Mouse (Mus musculus) neural tube, embryonic 15.5 days (tissue): ENCODE results near the gene Glis2. TPM values are rescaled to one million over a fixed set of nuclear protein-coding genes. Genes with fewer than 3 reads are reported as not detected.

Experiments used
- ATAC-seq: fragments of 200-750 bp; cut with Nextera tagmentation; 2 replicates; pipeline ENCODE4 v1.8.0; 2017; ENCODE audit warnings: mild to moderate bottlenecking, moderate TSS enrichment, moderate library complexity; ENCODE audit not compliant: low FRiP score
- H3K27ac ChIP-seq: fragments of 300-500 bp; sonication (generic); replicated peaks from 2 replicates; pipeline ENCODE4 v1.5.1; 2015; ENCODE audit warnings: mild to moderate bottlenecking, inconsistent platforms
- H3K27me3 ChIP-seq: fragments of 300-500 bp; sonication (generic); replicated peaks from 2 replicates; pipeline ENCODE4 v1.6.1; 2015; ENCODE audit warnings: inconsistent platforms
- H3K36me3 ChIP-seq: fragments of 300-500 bp; sonication (generic); 2 replicates; pipeline ENCODE4 v1.6.1; 2015; ENCODE audit warnings: inconsistent platforms
- H3K4me1 ChIP-seq: fragments of 300-500 bp; sonication (generic); 2 replicates; pipeline ENCODE4 v1.6.1; 2015; ENCODE audit warnings: inconsistent platforms
- H3K4me2 ChIP-seq: fragments of 300-500 bp; sonication (generic); 2 replicates; pipeline ENCODE4 v1.6.1; 2015; ENCODE audit warnings: inconsistent platforms, mild to moderate bottlenecking, moderate library complexity
- H3K4me3 ChIP-seq: fragments of 300-500 bp; sonication (generic); replicated peaks from 2 replicates; pipeline ENCODE4 v1.5.1; 2015; ENCODE audit warnings: mild to moderate bottlenecking, inconsistent platforms
- H3K9ac ChIP-seq: fragments of 300-500 bp; sonication (generic); replicated peaks from 2 replicates; pipeline ENCODE4 v1.6.1; 2015; ENCODE audit warnings: mild to moderate bottlenecking, inconsistent platforms
- H3K9me3 ChIP-seq: fragments of 300-500 bp; sonication (generic); replicated peaks from 2 replicates; pipeline ENCODE4 v1.6.1; 2016; ENCODE audit warnings: inconsistent platforms
- WGBS: fragments of 180-500 bp; shearing (Covaris S2); methylation state at CpG from one replicate; pipeline ENCODE4 v1.1.7; 2015; ENCODE audit warnings: mixed read lengths; 5-methylcytosine and 5-hydroxymethylcytosine counted together
- polyA plus RNA-seq: library from polyadenylated mRNA; unstranded; fragments of >200 nt; fragmentation: Nextera tagmentation; extraction: Ambion mirVana; gene quantifications from 2 replicates; pipeline ENCODE4 v1.2.1, GENCODE M21; 2015

The Glis2 gene
- polyA plus RNA-seq, 1 experiment from 2014 or later = 18.7 TPM

- 67% methylated on average over 4 of the region's 4 CpGs for WGBS
- peaks cover 55% of the 10 kb centered on the region for H3K36me3 ChIP-seq
- ATAC-seq = no peak
- H3K9me3 ChIP-seq = no peaks in the 10 kb centered on the region
- no peak overlapping the region for H3K4me3 ChIP-seq
- no peak overlapping the region for H3K4me2 ChIP-seq
- no peak overlapping the region for H3K9ac ChIP-seq
- H3K4me1 ChIP-seq = peaks cover 15% of the 10 kb centered on the region; the same call in 1 of the 2 replicates
- no peaks in the 10 kb centered on the region for H3K27me3 ChIP-seq
- no peak overlapping the region for H3K27ac ChIP-seq
These were observed 58.3 kb downstream of the Glis2 start for GRCm38 (mm10) chr16:4652707-4653416.

DNA sequence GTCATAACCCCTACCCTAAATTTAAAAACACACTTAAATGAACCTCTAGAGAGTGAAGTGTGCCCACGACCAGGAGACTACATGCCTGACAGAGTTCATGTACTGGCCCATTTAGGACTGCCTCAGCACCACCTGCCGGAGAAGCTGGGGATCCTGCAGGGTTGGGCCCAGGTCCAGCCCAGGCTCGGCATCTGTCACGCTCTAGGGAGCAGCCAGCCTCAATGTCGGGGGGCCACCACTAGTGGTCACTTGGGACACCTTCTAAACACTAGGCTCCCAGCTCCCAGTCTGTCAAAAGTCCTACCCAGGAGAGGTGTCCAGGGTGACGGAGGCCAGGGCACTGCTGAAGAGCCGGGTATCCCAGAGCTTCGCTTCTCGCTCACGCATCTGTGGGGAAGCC lies 60.2 kb downstream of the Glis2 start:
- no peak for ATAC-seq

GRCm38 (mm10) chr16:4655251-4655734 lies 60.8 kb downstream of the Glis2 start:
- no peak overlapping the region for H3K4me3 ChIP-seq
- peaks cover 34% of the 10 kb centered on the region for H3K36me3 ChIP-seq
- no peak overlapping the region for H3K4me2 ChIP-seq
- H3K9ac ChIP-seq = no peak overlapping the region
- no peaks in the 10 kb centered on the region for H3K27me3 ChIP-seq
- H3K9me3 ChIP-seq = no peaks in the 10 kb centered on the region
- ATAC-seq = no peak
- no peak overlapping the region for H3K27ac ChIP-seq
- 89% methylated on average over 4 of the region's 4 CpGs for WGBS
- H3K4me1 ChIP-seq = peaks cover 20% of the 10 kb centered on the region; the same call in 1 of the 2 replicates

More for the DNA sequence above, 60.2 kb downstream of the Glis2 start:
- Histone ChIP-seq H3K36me3 (peaks cover 40% of the 10 kb centered on the region), H3K27ac (no peak overlapping the region), H3K4me1 (peaks cover 20% of the 10 kb centered on the region; the same call in 1 of the 2 replicates), H3K4me2 (no peak overlapping the region), H3K9me3 (no peaks in the 10 kb centered on the region), H3K9ac (no peak overlapping the region), H3K4me3 (no peak overlapping the region), H3K27me3 (no peaks in the 10 kb centered on the region)
- WGBS = 85% methylated on average over 10 of the region's 10 CpGs

- Histone ChIP-seq H3K9me3 (no peaks in the 10 kb centered on the region), H3K4me3 (no peak overlapping the region), H3K9ac (no peak overlapping the region), H3K4me1 (peaks cover 20% of the 10 kb centered on the region; the same call in 1 of the 2 replicates), H3K4me2 (no peak overlapping the region), H3K27ac (no peak overlapping the region), H3K36me3 (peaks cover 36% of the 10 kb centered on the region), H3K27me3 (no peaks in the 10 kb centered on the region)
- no peak for ATAC-seq
- WGBS = 62% methylated on average over 11 of the region's 11 CpGs
These were observed 61.5 kb downstream of the Glis2 start for GRCm38 (mm10) chr16:4655764-4656570.

GRCm38 (mm10) chr16:4656571-4657081 lies 62.1 kb downstream of the Glis2 start:
- no peak overlapping the region for H3K27ac ChIP-seq
- ATAC-seq = no peak
- H3K4me2 ChIP-seq = no peak overlapping the region
- WGBS = 79% methylated on average over 9 of the region's 9 CpGs
- no peaks in the 10 kb centered on the region for H3K9me3 ChIP-seq
- peaks cover 40% of the 10 kb centered on the region for H3K36me3 ChIP-seq
- no peak overlapping the region for H3K9ac ChIP-seq
- no peak overlapping the region for H3K4me3 ChIP-seq
- H3K27me3 ChIP-seq = no peaks in the 10 kb centered on the region
- peaks cover 20% of the 10 kb centered on the region; the same call in 1 of the 2 replicates for H3K4me1 ChIP-seq

- H3K4me2 ChIP-seq = no peak overlapping the region
- 35% methylated on average over 11 of the region's 11 CpGs for WGBS
- no peaks in the 10 kb centered on the region for H3K27me3 ChIP-seq
- H3K9me3 ChIP-seq = no peaks in the 10 kb centered on the region
- peak overlapping the region; percentile 45 for H3K27ac ChIP-seq
- H3K36me3 ChIP-seq = peaks cover 35% of the 10 kb centered on the region
- no peak for ATAC-seq
- H3K4me3 ChIP-seq = no peak overlapping the region
- no peak overlapping the region for H3K9ac ChIP-seq
- H3K4me1 ChIP-seq = peaks cover 16% of the 10 kb centered on the region; the same call in 1 of the 2 replicates
These were observed 64.3 kb downstream of the Glis2 start for GRCm38 (mm10) chr16:4658781-4659245.

DNA sequence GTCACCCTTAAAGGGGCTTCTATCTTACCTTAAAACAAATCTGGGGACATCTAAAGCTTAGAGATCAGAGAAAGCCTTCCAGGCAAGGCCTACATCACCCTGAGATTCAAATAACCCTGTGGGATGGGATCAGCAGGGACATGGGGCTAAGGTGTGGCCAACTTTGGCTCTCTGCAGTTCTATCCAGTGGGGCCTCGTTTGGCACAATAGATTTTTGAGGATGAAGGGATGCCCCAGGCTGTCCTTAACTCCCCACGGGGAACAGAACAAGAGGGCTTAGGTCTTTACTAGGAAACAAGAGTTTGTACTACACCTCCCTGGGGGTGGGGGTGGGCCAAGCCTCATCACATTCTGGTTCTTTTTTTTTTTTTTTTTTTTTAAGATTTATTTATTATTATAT lies 64.8 kb downstream of the Glis2 start:
- Histone ChIP-seq H3K27ac (no peak overlapping the region), H3K9ac (no peak overlapping the region), H3K4me3 (no peak overlapping the region), H3K4me2 (no peak overlapping the region), H3K4me1 (peaks cover 16% of the 10 kb centered on the region; the same call in 1 of the 2 replicates), H3K27me3 (no peaks in the 10 kb centered on the region), H3K36me3 (peaks cover 30% of the 10 kb centered on the region), H3K9me3 (no peaks in the 10 kb centered on the region)
- WGBS = 47% methylated on average over 2 of the region's 2 CpGs
- no peak for ATAC-seq

- Histone ChIP-seq H3K4me1 (peaks cover 8% of the 10 kb centered on the region; the same call in 1 of the 2 replicates), H3K9ac (no peak overlapping the region), H3K36me3 (peaks cover 33% of the 10 kb centered on the region), H3K9me3 (no peaks in the 10 kb centered on the region), H3K4me2 (no peak overlapping the region), H3K4me3 (no peak overlapping the region), H3K27me3 (no peaks in the 10 kb centered on the region), H3K27ac (no peak overlapping the region)
- 80% methylated on average over 2 of the region's 2 CpGs for WGBS
- no peak for ATAC-seq
These were observed 67.1 kb downstream of the Glis2 start for GRCm38 (mm10) chr16:4661605-4662004.

DNA sequence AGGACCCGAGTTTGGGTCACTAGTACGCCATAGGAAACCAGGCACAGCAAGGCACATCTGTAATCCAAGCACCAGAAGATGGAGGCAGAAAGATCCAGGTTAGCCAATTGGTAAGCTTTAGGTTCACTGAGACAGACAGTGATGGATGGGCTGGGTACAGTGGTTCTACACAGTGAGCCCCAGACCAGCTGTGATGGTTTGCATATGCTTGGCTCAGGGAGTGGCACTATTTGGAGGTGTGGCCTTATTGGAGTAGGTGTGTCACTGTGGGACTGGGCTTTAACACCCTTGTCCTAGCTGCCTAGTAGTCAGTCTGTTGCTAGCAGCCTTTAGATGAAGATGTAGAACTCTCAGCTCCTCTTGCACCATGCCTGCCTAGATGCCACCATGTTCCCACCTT lies 69.3 kb downstream of the Glis2 start:
- Histone ChIP-seq H3K27me3 (no peaks in the 10 kb centered on the region), H3K27ac (no peak overlapping the region), H3K36me3 (peaks cover 50% of the 10 kb centered on the region), H3K9ac (no peak overlapping the region), H3K9me3 (no peaks in the 10 kb centered on the region), H3K4me3 (no peak overlapping the region), H3K4me2 (no peak overlapping the region), H3K4me1 (0 out of 2 replicates have a peak, but pooled peaks cover 4% of the 10 kb centered on the region)
- WGBS = 87% methylated on average over 2 of the region's 2 CpGs
- ATAC-seq = no peak

GRCm38 (mm10) chr16:4665726-4666125 lies 71.2 kb downstream of the Glis2 start:
- no peaks in the 10 kb centered on the region for H3K4me1 ChIP-seq

DNA sequence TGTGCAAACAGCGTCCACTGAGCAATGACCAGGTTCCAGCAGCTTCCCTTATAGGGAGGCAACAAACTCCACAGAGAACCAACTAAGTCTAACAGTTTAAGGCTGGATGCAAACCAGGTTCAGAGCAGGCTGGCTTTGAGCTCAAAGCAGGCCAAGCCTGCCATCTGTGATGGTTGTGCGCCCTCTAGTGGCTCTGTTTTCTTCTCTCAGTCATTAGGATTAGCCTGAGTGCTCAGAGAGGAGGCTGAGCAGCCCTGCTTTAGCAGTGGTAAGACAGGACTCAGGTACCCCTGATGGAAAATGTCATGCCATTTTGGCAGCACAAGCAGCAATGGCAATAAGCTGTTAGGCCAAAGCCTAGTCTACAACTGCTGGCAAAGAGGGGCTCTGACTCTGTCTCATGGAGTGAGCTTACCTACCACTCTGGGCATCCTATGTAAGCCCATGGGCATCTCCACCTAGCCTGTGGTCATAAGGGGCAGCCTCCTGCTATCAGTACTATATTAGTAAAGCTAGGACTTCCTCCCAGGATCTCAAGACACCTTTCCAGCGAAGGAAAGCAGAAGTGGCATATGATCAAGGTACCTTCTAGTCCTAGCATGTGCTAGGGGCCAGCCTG lies 72.8 kb downstream of the Glis2 start:
- peaks cover 56% of the 10 kb centered on the region for H3K36me3 ChIP-seq
- ATAC-seq = peak; percentile 86

More at GRCm38 (mm10) chr16:4665726-4666125, 71.2 kb downstream of the Glis2 start:
- peaks cover 60% of the 10 kb centered on the region for H3K36me3 ChIP-seq
- 93% methylated on average over 2 of the region's 2 CpGs for WGBS
- no peaks in the 10 kb centered on the region for H3K27me3 ChIP-seq
- H3K4me2 ChIP-seq = no peak overlapping the region
- H3K27ac ChIP-seq = no peak overlapping the region
- no peak overlapping the region for H3K9ac ChIP-seq
- H3K4me3 ChIP-seq = no peak overlapping the region
- no peaks in the 10 kb centered on the region for H3K9me3 ChIP-seq
- no peak for ATAC-seq

More for the DNA sequence above, 72.8 kb downstream of the Glis2 start:
- H3K4me3 ChIP-seq = no peak overlapping the region
- no peak overlapping the region for H3K27ac ChIP-seq
- no peak overlapping the region for H3K4me2 ChIP-seq
- H3K4me1 ChIP-seq = no peaks in the 10 kb centered on the region
- WGBS = 33% methylated on average over 3 of the region's 3 CpGs
- no peaks in the 10 kb centered on the region for H3K27me3 ChIP-seq
- no peaks in the 10 kb centered on the region for H3K9me3 ChIP-seq
- 0 out of 2 replicates have a peak overlapping the region, but pooled peaks have one; percentile 10 for H3K9ac ChIP-seq
